Mouse (Mus musculus) testis, adult 2 months (tissue): ENCODE measurements around the gene Ift140.

Experiments used
- CTCF ChIP-seq: fragments of 200-500 bp; IDR thresholded peaks from 2 replicates; pipeline ENCODE4 v1.5.1; 2012; ENCODE audit warnings: low read depth, mild to moderate bottlenecking, inconsistent platforms, low read length, moderate library complexity; ENCODE audit not compliant: control insufficient read depth, insufficient read depth, insufficient replicate concordance
- POLR2A ChIP-seq: fragments of 200-500 bp; IDR thresholded peaks from 2 replicates; pipeline ENCODE4 v1.6.1; 2012; ENCODE audit warnings: low read depth, mild to moderate bottlenecking, inconsistent platforms, low read length, moderate library complexity; ENCODE audit not compliant: control insufficient read depth

GRCm38 (mm10) chr17:25130060-25130459 lies 114.2 kb downstream of the Ift140 start:
- TF ChIP-seq CTCF (no peak), POLR2A (no peak)
